22 mouse cellular contexts compared by ENCODE assay signal in genomic region chr2:71794139-71794538, GRCm38 (mm10). TPM values are rescaled to one million over a fixed set of nuclear protein-coding genes. Genes with fewer than 3 reads are reported as not detected.
DNase-seq lines count a peak whose midpoint lies in the region; ATAC-seq and TF ChIP-seq lines count a peak whose summit lies in the region.
"Had no signal": no experiment of that assay in that cellular context is flagged by ENCODE, and none has a peak within 500 bp of the region (broad histone marks: within the 10 kb centered on the region; RNA-seq: fewer than 3 reads in every experiment).

No protein-coding gene starts in this region.

- no peaks in the 10 kb centered on the region for H3K9me3 ChIP-seq in heart, embryonic 11.5 days (replicated peaks; ENCODE audit: control insufficient read depth, low read length)
- no peaks in the 10 kb centered on the region for H3K9me3 ChIP-seq in kidney, embryonic 14.5 days (ENCODE audit: control insufficient read depth, low read length)
- H3K9me3 ChIP-seq in ES-Bruce4 (replicated peaks; ENCODE audit: control insufficient read depth, insufficient read depth, low read length, poor library complexity, severe bottlenecking), result no peaks in the 10 kb centered on the region; the same call in 1 of the 2 replicates
- H3K9me3 ChIP-seq in intestine, postnatal 0 days (ENCODE audit: control insufficient read depth), result no peaks in the 10 kb centered on the region
- no peaks in the 10 kb centered on the region for H3K9me3 ChIP-seq in midbrain, embryonic 15.5 days
- H3K9me3 ChIP-seq: forebrain, embryonic 13.5 days; liver, embryonic 13.5 days; neural tube, embryonic 12.5 days had no signal

- TF ChIP-seq EP300 in ES-Bruce4 (IDR thresholded peaks at IDR 0.05; ENCODE audit: insufficient read depth, low read depth, low read length), result no peak

- no peak overlapping the region for H3K4me3 ChIP-seq in heart, embryonic 11.5 days (ENCODE audit: low read depth, low read length)
- H3K4me3 ChIP-seq in kidney, embryonic 14.5 days (ENCODE audit: low read length), result no peak overlapping the region
- no peak overlapping the region for H3K4me3 ChIP-seq in ES-Bruce4 (ENCODE audit: low read depth, low read length)
- H3K4me3 ChIP-seq in intestine, postnatal 0 days (ENCODE audit: low read depth, low read length), result no peak overlapping the region
- no peak overlapping the region for H3K4me3 ChIP-seq in midbrain, embryonic 15.5 days
- H3K4me3 ChIP-seq: erythroblast, embryonic 14.5 days; forebrain, embryonic 13.5 days; left cerebral cortex, adult 2 months; liver, embryonic 13.5 days; neural tube, embryonic 12.5 days had no signal

- H3K27me3 ChIP-seq in heart, embryonic 11.5 days (ENCODE audit: control insufficient read depth, insufficient read depth, low read length), result no peaks in the 10 kb centered on the region
- H3K27me3 ChIP-seq in kidney, embryonic 14.5 days (ENCODE audit: control insufficient read depth, insufficient read depth, low read length), result no peaks in the 10 kb centered on the region
- H3K27me3 ChIP-seq in ES-Bruce4 (ENCODE audit: control insufficient read depth, insufficient read depth, low read length, poor library complexity, severe bottlenecking), result no peaks in the 10 kb centered on the region
- no peaks in the 10 kb centered on the region for H3K27me3 ChIP-seq in intestine, postnatal 0 days (replicated peaks; ENCODE audit: control insufficient read depth, insufficient read depth, low read length)
- no peaks in the 10 kb centered on the region; the same call in 1 of the 2 replicates for H3K27me3 ChIP-seq in midbrain, embryonic 15.5 days (replicated peaks)
- H3K27me3 ChIP-seq: forebrain, embryonic 13.5 days; neural tube, embryonic 12.5 days had no signal

- 56% methylated on average over 6 of the region's 6 CpGs for WGBS in heart, embryonic 11.5 days (ENCODE audit: insufficient replicate concordance)
- 58% methylated on average over 6 of the region's 6 CpGs for WGBS in kidney, embryonic 14.5 days
- 30% methylated on average over 6 of the region's 6 CpGs for WGBS in intestine, postnatal 0 days
- 76% methylated on average over 6 of the region's 6 CpGs for WGBS in midbrain, embryonic 15.5 days

- H3K4me1 ChIP-seq in heart, embryonic 11.5 days (ENCODE audit: control insufficient read depth, insufficient read depth, low read length), result peaks cover 29% of the 10 kb centered on the region
- H3K4me1 ChIP-seq in kidney, embryonic 14.5 days (ENCODE audit: control insufficient read depth, insufficient read depth, low read length), result peaks cover 15% of the 10 kb centered on the region
- H3K4me1 ChIP-seq in ES-Bruce4 (ENCODE audit: control insufficient read depth, insufficient read depth, low read length), result peaks cover 14% of the 10 kb centered on the region
- no peaks in the 10 kb centered on the region; the same call in 1 of the 2 replicates for H3K4me1 ChIP-seq in intestine, postnatal 0 days (replicated peaks; ENCODE audit: control insufficient read depth, insufficient read depth, low read length)
- H3K4me1 ChIP-seq in midbrain, embryonic 15.5 days, result no peaks in the 10 kb centered on the region
- H3K4me1 ChIP-seq: liver, embryonic 13.5 days; neural tube, embryonic 12.5 days had no signal

- TF ChIP-seq CTCF in ES-Bruce4 (IDR thresholded peaks at IDR 0.05; ENCODE audit: low read depth, low read length), result no peak
- TF ChIP-seq CTCF in intestine, postnatal 0 days (IDR thresholded peaks at IDR 0.05; ENCODE audit: low read depth), result no peak

- peak overlapping the region; percentile 25; the same call in 1 of the 2 replicates for H3K4me2 ChIP-seq in heart, embryonic 11.5 days
- H3K4me2 ChIP-seq in kidney, embryonic 14.5 days (replicated peaks; ENCODE audit: low read depth, low read length), result no peak overlapping the region
- H3K4me2 ChIP-seq in intestine, postnatal 0 days (replicated peaks; ENCODE audit: low read depth), result 0 out of 2 replicates have a peak overlapping the region, but pooled peaks have one; percentile 6
- no peak overlapping the region for H3K4me2 ChIP-seq in midbrain, embryonic 15.5 days
- H3K4me2 ChIP-seq: forebrain, embryonic 13.5 days; liver, embryonic 13.5 days; neural tube, embryonic 12.5 days had no signal

- no peak overlapping the region for H3K27ac ChIP-seq in heart, embryonic 11.5 days (ENCODE audit: low read depth, low read length)
- peak overlapping the region; percentile 9; the same call in 1 of the 2 replicates for H3K27ac ChIP-seq in kidney, embryonic 14.5 days (ENCODE audit: low read depth, low read length)
- peak overlapping the region; percentile 31; the same call in 1 of the 2 replicates for H3K27ac ChIP-seq in ES-Bruce4 (ENCODE audit: insufficient read depth, low read length)
- 0 out of 2 replicates have a peak overlapping the region, but pooled peaks have one; percentile 3 for H3K27ac ChIP-seq in intestine, postnatal 0 days (ENCODE audit: low read depth, low read length)
- no peak overlapping the region for H3K27ac ChIP-seq in midbrain, embryonic 15.5 days
- H3K27ac ChIP-seq: forebrain, embryonic 13.5 days; left cerebral cortex, adult 2 months; liver, embryonic 13.5 days; neural tube, embryonic 12.5 days had no signal

- no peaks in the 10 kb centered on the region for H3K36me3 ChIP-seq in heart, embryonic 11.5 days (ENCODE audit: control insufficient read depth, insufficient read depth, low read length)
- no peaks in the 10 kb centered on the region for H3K36me3 ChIP-seq in kidney, embryonic 14.5 days (ENCODE audit: control insufficient read depth, insufficient read depth, low read length)
- H3K36me3 ChIP-seq in ES-Bruce4 (ENCODE audit: control insufficient read depth, insufficient read depth, low read length, poor library complexity, severe bottlenecking), result no peaks in the 10 kb centered on the region; the same call in 1 of the 2 replicates
- no peaks in the 10 kb centered on the region for H3K36me3 ChIP-seq in intestine, postnatal 0 days (ENCODE audit: control insufficient read depth, insufficient read depth)
- no peaks in the 10 kb centered on the region for H3K36me3 ChIP-seq in midbrain, embryonic 15.5 days (replicated peaks)
- H3K36me3 ChIP-seq: liver, embryonic 13.5 days had no signal

- no peak for DNase-seq in heart, adult 18-20 months
- DNase-seq in kidney, postnatal 4 days, result no peak
- DNase-seq in adrenal gland, adult 18-20 months (ENCODE audit: low spot score in 2 of 2), result no peak
- DNase-seq: adrenal gland, adult 8-10 months; cerebellum, adult 11-12 months; cerebellum, postnatal 10 days; gastrocnemius, postnatal 36 days; liver, embryonic 13.5 days; lung, adult 2 months; midbrain, embryonic 14.5 days; right cerebral cortex, postnatal 4 days; thymus, adult 2 months; thymus, postnatal 4 days had no signal

- no peak for TF ChIP-seq POLR2A in ES-Bruce4 (IDR thresholded peaks at IDR 0.05; ENCODE audit: insufficient read depth, low read length)

- no peak for ATAC-seq in heart, embryonic 11.5 days (replicated peaks; ENCODE audit: insufficient number of reproducible peaks, low FRiP score, low TSS enrichment)
- ATAC-seq in kidney, embryonic 14.5 days (ENCODE audit: low FRiP score, low TSS enrichment), result no peak
- ATAC-seq in intestine, postnatal 0 days, result no peak
- no peak for ATAC-seq in midbrain, embryonic 15.5 days (replicated peaks)
- ATAC-seq: forebrain, embryonic 13.5 days had no signal

- H3K9ac ChIP-seq in heart, embryonic 11.5 days (ENCODE audit: low read depth, low read length), result no peak overlapping the region
- H3K9ac ChIP-seq in kidney, embryonic 14.5 days (ENCODE audit: low read depth, low read length), result no peak overlapping the region
- no peak overlapping the region for H3K9ac ChIP-seq in ES-Bruce4 (ENCODE audit: low read depth, poor library complexity, severe bottlenecking)
- no peak overlapping the region for H3K9ac ChIP-seq in intestine, postnatal 0 days (ENCODE audit: low read depth, low read length)
- no peak overlapping the region for H3K9ac ChIP-seq in midbrain, embryonic 15.5 days
- H3K9ac ChIP-seq: forebrain, embryonic 13.5 days; liver, embryonic 13.5 days; neural tube, embryonic 12.5 days had no signal

RNA-seq across cellular contexts. Expression of gene Itga6, which starts 48.7 kb away (rescaled TPM):
- polyA plus RNA-seq in heart, embryonic 11.5 days (2014; fragmentation: Nextera tagmentation; extraction: Ambion mirVana), result 128 and 152 TPM in 2 replicates
- total RNA-seq in heart, adult 18-20 months (2021), result 10 to 100 TPM; 51.5 to 62.3 TPM
- polyA plus RNA-seq in kidney, embryonic 14.5 days (2014; fragmentation: Nextera tagmentation; extraction: Ambion mirVana), result 65.6 and 95.8 TPM in 2 replicates
- polyA plus RNA-seq in ES-Bruce4 (2011; ENCODE audit: insufficient read depth, insufficient read length, low read depth, missing spikeins), result 143 and 151 TPM in 2 replicates
- 32.1 and 36.9 TPM in 2 replicates for polyA plus RNA-seq in intestine, postnatal 0 days (2015; fragmentation: Nextera tagmentation; extraction: Ambion mirVana)
- 18.6 and 19.2 TPM in 2 replicates for polyA plus RNA-seq in midbrain, embryonic 15.5 days (2015; fragmentation: Nextera tagmentation; extraction: Ambion mirVana)
- 100 to 1,000 TPM; 104 to 133 TPM for total RNA-seq in adrenal gland, adult 18-20 months (2021)

Comparison
In these comparisons a context has a peak if more than half of its experiments do, and no peak if none do; other contexts are left out.
1. H3K27ac ChIP-seq: peak in kidney, embryonic 14.5 days (single experiment), ES-Bruce4 (single experiment) and intestine, postnatal 0 days (single experiment); none in heart, embryonic 11.5 days (single experiment) and midbrain, embryonic 15.5 days (single experiment).
2. H3K4me2 ChIP-seq: peak in heart, embryonic 11.5 days (single experiment) and intestine, postnatal 0 days (single experiment); none in kidney, embryonic 14.5 days (single experiment) and midbrain, embryonic 15.5 days (single experiment).